Mouse (Mus musculus): ENCODE measurements around the gene Hoxb6.

GRCm38 (mm10) chr11:96313806-96314428, 21.6 kb downstream of the Hoxb6 start:
- TF ChIP-seq JUND (conservative IDR thresholded peaks at IDR 0.05; ENCODE audit: low read depth, low read length) (no peak), MXI1 (IDR thresholded peaks at IDR 0.05; ENCODE audit: low read depth, low read length) (no peak), POLR2AphosphoS2 (IDR thresholded peaks at IDR 0.05; ENCODE audit: low read depth, low read length) (no peak), CHD2 (IDR thresholded peaks at IDR 0.05; ENCODE audit: low read length) (no peak), MYC (IDR thresholded peaks at IDR 0.05; ENCODE audit: low read depth, low read length) (no peak), CTCF (conservative IDR thresholded peaks at IDR 0.05 in 1 of 2, IDR thresholded peaks at IDR 0.05 in 1 of 2; ENCODE audit: low read depth in 2 of 2, low read length in 2 of 2) (no peak), EP300 (IDR thresholded peaks at IDR 0.05; ENCODE audit: low read length) (no peak), TCF12 (IDR thresholded peaks at IDR 0.05; ENCODE audit: low read depth, low read length) (no peak), POLR2A (IDR thresholded peaks at IDR 0.05; ENCODE audit: low read depth, low read length) (no peak)
